Mouse (Mus musculus) lung, postnatal 36 days (tissue): ENCODE measurements around the gene Fcgrt.
"Not testable (repeated sequence)": the region's sequence is repeated elsewhere in the genome, so short reads cannot be mapped to it uniquely, and the experiment has no call there.

Experiments used
- DNase-seq: peaks from one replicate; pipeline ENCODE4 v3.0.0; 2022; ENCODE audit warnings: mixed read lengths

The Fcgrt gene

GRCm38 (mm10) chr7:45129776-45130512, 26.3 kb upstream of the Fcgrt start:
- no peak for DNase-seq

DNA sequence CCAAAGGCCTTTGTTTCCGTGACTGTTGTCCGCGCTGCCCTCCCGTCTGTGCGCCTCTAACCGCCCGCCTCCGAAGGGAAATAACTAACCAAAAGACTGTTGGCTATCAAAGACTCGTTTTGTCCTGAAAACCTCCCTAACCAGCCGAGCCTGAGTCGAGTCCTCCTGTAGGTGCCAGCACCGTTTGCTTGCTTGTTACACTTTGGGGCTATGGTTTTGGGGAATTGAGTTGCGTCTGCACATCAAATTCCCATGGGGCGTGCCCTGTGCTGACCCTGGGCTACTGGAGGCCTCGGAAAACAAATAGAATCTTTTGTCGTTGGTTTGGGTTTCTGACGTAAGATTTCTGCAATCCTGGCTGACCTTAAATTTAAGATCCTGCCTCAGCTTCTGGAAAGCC, 25.7 kb upstream of the Fcgrt start:
- DNase-seq = peak; percentile 36

- DNase-seq = peak; percentile 100
These were observed 25.1 kb upstream of the Fcgrt start, which contains the start of gene Rpl13a for GRCm38 (mm10) chr7:45128624-45129246. Gene Rpl13a, minus strand, starts transcription at chr7:45128761.

DNA sequence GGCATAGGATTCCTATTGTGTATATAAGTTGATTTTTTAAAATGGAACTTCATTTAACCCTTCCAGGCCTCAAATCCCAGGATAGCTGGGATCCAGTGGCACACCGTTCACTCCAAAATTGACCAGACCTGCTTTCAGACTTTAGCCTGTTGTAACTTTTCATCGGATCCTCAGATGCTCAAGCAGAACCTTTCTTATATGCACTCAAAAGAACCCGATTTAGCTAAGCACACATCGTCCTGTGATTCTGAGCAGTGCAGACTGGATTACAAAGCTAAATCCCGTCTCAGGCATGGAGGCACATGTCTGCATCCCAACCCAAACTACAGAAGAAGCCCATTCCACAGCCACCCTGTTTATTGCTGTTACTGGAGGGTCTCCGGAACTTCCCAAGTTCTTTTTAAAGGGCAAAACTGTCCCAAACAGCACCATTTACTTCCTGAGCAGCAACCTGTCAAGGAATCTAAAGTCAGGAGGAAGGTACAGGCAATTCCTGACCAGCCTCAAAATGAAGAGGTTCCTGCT, 24.1 kb upstream of the Fcgrt start:
- DNase-seq = no peak

GRCm38 (mm10) chr7:45126844-45127699, 23.4 kb upstream of the Fcgrt start:
- no peak for DNase-seq

GRCm38 (mm10) chr7:45126147-45126843, 22.6 kb upstream of the Fcgrt start:
- DNase-seq = no peak

DNA sequence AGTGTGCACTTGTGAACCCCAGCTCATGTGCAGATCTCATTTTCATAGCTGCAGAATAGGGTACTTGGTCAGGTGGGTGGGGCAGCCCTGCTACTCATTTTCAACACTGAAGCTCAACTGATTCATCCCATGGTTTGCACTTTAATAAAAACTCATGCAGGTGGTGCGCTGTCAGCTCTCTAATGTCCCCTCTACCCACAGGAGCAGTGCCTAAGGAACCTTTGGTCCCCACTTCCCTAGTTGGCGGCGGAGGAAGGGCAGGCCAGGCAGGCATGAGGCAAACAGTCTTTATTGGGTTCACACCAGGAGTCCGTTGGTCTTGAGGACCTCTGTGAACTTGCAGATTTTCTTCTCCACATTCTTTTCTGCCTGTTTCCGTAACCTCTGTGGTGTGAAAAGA, 22.0 kb upstream of the Fcgrt start:
- not testable (repeated sequence) for DNase-seq

DNA sequence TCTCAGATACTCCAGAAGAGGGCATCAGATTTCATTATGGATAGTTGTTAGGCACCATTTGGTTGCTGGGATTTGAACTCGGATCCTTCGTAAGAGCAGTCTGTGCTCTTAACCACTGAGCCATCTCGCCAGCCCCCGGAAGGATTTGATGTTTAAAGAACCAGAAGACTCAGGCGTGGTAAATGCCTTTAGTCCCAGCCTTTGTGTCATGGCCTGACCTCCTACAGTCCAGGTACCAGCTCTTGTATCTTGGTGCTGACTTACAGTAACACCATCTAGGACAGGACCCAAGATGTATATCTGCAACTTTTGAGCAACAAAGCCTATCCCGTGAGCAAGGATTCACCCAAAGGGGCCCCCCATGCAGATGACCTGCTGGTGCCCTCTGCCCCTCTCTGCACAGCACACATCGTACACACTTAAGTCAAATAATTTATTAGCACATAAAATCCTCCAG, 21.5 kb upstream of the Fcgrt start:
- DNase-seq = peak; percentile 50

DNA sequence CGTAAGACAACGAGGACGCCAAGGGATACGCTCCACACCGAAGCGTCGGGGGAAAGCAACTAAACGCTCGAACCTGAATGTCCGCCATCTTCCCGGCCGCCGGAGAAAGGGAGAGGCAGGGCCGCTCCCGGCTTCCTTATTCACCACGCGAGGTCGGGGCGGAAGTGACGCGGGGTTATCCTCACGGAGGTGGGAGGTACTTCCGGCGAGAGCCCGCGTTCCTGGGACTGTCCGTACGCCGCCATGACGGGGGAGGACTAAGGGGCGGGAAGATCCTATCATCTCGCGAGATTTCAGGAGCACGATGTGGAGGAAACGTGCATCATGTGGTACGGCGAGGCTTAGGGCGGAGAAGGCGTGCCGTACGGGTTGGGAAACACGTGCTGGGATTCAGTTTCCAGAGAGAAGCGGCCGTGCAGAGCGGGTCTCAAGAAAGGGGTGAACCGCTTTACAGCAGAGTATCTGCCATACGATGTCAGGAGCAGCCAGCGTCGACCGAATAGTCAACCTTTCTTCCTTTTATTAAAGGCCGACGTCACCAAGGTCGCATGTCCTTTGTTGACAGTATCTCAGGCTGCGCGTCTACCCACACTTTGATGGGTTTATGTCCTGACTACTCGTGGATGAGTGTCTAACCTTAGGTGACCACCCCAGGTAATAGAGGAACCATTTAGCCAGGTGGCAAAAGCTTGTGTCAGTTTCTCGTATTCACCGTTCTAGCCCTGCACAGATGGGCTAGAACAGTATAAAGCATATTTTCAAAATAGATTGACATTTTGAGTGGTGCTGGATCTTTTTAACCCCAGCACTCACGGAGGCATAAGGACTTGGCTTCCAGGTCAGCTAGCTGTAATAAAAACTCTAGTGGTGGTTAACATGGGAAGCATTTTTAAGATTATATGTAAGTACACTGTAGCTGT, 20.8 kb upstream of the Fcgrt start, which contains the start of gene Rps11:
Gene Rps11, minus strand, starts transcription at position 216 of the 920 bp plus-strand sequence.
- DNase-seq = peak; percentile 100

- peak; percentile 57 for DNase-seq
These were observed 19.5 kb upstream of the Fcgrt start for GRCm38 (mm10) chr7:45123186-45123570.

DNA sequence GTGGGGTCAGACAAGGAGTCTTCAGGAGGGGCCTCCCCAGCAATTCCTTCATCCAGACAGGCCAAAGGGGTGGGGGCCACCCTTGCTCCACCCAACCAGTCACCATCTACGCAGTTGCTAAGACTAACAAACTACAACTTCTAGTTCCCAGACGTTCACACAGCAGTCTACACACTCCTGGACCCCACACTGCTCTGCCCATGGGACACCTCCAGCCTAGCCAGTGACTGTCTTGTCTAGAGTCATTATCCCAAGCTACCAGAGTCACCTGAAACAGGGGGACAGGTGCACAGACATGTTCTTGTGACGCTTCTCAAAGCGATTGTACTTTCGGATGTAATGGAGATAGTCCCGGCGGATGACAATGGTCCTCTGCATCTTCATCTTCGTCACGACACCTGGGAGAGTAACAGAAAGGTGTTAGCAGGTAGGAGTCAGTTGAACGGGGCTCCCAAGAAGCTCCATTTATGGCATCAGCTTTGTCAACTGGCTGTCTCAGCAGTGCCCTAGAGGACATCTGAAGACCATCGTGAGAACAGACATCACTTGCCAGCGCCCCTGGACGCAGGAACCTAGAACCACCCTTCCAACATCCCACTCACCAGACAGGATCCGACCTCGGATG, 19.0 kb upstream of the Fcgrt start:
- DNase-seq = no peak

DNA sequence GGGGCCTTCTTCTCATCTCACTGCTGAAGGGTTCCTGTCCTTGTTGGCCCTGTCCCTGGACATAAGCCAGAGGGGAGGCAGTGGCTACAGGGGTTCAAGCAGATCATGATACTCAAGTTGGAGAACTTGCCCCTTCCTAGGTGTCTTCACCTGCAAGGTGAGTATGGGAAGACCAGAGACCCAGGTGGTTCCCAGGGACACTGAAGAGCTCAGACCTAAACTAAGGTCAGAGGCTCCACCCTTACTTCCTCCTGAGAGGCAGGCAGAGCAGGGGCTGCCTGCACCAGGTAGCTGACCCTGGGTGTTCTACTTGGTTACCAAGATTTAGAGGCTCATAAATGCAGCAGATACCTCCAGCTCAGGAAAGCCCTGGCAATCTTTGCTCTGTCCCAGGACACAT, 18.3 kb upstream of the Fcgrt start:
- DNase-seq = no peak

DNA sequence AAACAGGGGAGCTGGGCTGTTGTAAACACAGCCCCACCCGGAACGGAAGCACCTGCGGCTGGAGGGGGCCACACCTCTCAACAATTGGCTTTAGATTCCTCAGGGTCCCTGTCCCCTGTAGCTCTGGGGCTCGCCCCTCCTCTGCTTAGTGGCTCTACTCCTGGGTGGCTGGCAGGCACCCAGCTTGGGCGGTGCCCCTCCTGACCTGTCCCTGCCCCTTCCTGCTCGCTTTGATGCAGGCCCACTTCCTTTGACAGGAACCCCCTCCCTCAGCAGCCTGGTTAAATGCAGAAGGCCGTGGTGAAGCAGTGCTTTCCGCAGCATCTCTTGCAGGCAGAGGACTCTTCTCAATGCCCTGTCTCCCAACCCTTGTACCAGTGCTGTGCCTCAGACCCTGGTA, 17.8 kb upstream of the Fcgrt start:
- peak; percentile 86 for DNase-seq

DNA sequence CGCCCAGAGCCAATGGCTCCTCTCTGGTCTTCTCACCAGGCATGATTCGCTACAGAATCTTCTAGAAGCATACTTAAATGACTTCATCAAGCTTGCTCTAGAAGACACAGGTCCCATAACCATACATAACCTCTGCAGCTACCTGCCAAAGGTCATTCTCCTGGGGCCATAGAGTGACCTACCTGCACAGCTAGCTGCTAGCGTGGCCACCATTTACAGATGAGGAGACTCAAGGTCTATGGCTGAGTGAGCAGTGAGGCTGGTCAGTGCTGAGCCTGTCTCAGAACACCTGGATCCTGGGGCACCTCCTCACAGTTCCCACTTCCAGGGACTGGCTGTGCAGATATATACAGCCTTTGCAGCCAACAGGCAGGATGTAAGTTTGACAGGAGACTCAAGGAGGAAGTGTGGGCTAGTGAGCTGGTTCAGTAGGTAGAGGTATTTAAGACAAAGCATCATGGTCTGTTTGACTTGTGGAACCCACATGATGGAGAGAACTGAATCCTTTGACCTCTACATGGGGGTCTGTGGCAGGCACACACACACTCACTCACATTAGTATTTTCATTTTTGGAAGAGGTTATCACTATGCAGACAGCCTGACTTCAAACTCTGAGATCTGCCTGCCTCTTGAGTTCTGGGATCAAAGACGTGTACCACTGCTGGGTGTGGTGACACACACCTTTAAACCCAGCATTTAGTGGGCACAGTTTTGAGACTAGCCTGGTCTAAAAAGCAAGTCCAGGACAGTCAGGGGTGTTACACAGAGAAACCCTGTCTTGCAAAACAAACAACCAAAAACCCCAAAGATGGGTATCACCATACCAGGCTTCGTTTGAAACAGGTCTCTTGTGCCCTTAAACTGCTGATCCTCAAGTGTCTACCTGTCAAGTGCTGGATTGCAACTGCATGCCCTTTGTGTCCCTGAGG, 16.4 kb upstream of the Fcgrt start:
- no peak for DNase-seq

- no peak for DNase-seq
These were observed 14.7 kb upstream of the Fcgrt start for GRCm38 (mm10) chr7:45118336-45118735.

DNA sequence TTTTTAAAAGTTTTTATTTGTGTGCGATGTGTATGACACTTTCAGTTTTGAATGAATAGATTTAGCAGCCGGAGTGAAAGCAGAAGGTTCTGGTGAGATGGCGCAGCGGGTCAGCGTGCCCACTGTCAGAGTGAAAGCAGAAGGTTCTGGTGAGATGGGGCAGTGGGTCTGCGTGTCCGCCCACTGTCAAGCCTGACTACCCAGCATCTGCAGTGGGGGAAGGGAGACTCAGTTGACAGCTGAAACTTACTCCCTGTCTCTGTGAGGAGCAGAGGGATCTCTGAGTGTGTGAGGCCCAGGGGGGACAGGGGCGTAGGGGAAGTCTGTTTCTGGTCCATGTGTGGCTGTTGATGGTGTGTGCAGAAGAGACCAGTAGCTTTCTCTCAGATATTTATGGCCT, 13.9 kb upstream of the Fcgrt start:
- DNase-seq = no peak

- no peak for DNase-seq
These were observed 9.8 kb upstream of the Fcgrt start for GRCm38 (mm10) chr7:45113476-45113875.

DNA sequence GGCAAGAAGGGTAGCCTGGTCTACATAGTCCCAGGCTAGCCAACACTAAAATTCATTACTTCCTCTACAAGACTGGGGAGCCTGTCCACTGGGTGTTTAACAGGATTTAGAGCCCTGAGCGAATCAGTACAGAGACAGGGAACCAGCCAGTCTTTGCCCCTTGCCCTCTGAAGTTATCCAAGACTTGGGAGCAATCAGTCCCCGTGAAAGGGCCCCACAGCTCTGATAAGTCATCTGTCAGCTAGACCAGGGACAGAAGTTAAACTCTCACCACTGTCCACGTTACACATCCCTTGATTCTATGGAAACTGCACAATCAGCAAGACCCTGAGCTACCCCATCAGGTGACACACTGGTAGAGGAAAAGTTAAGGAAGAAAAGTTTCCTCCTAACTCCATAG, 8.9 kb upstream of the Fcgrt start:
- no peak for DNase-seq

DNA sequence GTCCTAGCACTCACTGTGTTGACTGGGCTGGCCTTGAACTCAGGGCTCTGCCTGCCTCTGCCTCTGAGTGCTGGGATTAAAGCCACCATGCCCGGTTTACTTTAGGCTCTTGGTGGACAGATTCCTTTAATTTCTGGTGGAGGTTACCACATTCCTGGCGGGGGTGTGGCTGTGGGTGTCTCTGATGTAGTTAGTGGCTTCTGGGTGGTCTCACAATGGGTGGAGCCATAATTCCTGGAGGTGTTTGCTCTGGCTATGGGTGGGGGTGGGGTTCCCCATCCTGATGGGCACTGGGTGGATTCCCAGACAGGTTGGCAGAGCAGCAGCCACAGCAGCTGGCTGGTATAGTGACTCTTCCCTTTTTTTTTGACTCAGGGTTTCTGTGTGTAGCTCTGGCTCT, 8.3 kb upstream of the Fcgrt start:
- no peak for DNase-seq

- not testable (repeated sequence) for DNase-seq
These were observed 6.4 kb upstream of the Fcgrt start for GRCm38 (mm10) chr7:45110089-45110488.
